Mouse (Mus musculus) neural tube, embryonic 11.5 days (tissue): ENCODE data around the gene Gpr141. TPM values are rescaled to one million over a fixed set of nuclear protein-coding genes. Genes with fewer than 3 reads are reported as not detected.
"Not testable (repeated sequence)": the region's sequence is repeated elsewhere in the genome, so short reads cannot be mapped to it uniquely, and the experiment has no call there.

Experiments
- ATAC-seq: fragments of 200-750 bp; cut with Nextera tagmentation; 2 replicates; pipeline ENCODE4 v1.8.0; 2017; ENCODE audit warnings: moderate number of reproducible peaks, mild to moderate bottlenecking, moderate TSS enrichment, moderate library complexity; ENCODE audit not compliant: insufficient read depth, low FRiP score, low TSS enrichment
- DNase-seq: peaks from one replicate; pipeline ENCODE4 v3.0.0-alpha.2; 2015; ENCODE audit warnings: low spot score
- H3K27ac ChIP-seq: fragments of 300-500 bp; sonication (generic); 2 replicates; pipeline ENCODE4 v1.5.1; 2014; ENCODE audit warnings: low read depth, mild to moderate bottlenecking, low read length
- H3K27me3 ChIP-seq: fragments of 300-500 bp; sonication (generic); 2 replicates; pipeline ENCODE4 v1.6.1; 2014; ENCODE audit warnings: mild to moderate bottlenecking, low read length, mixed read lengths; ENCODE audit not compliant: control insufficient read depth, insufficient read depth
- H3K36me3 ChIP-seq: fragments of 300-500 bp; sonication (generic); 2 replicates; pipeline ENCODE4 v1.6.1; 2014; ENCODE audit warnings: mild to moderate bottlenecking, low read length, moderate library complexity, mixed read lengths; ENCODE audit not compliant: control insufficient read depth, insufficient read depth
- H3K4me1 ChIP-seq: fragments of 300-500 bp; sonication (generic); 2 replicates; pipeline ENCODE4 v1.6.1; 2014; ENCODE audit warnings: low read length, mixed read lengths; ENCODE audit not compliant: control insufficient read depth, insufficient read depth
- H3K4me2 ChIP-seq: fragments of 300-500 bp; sonication (generic); 2 replicates; pipeline ENCODE4 v1.6.1; 2014; ENCODE audit warnings: low read depth, mild to moderate bottlenecking, moderate library complexity
- H3K4me3 ChIP-seq: fragments of 300-500 bp; sonication (generic); 2 replicates; pipeline ENCODE4 v1.5.1; 2014; ENCODE audit warnings: low read depth, low read length
- H3K9ac ChIP-seq: fragments of 300-500 bp; sonication (generic); 2 replicates; pipeline ENCODE4 v1.6.1; 2014; ENCODE audit warnings: mild to moderate bottlenecking, low read length
- H3K9me3 ChIP-seq: fragments of 300-500 bp; sonication (generic); 2 replicates; pipeline ENCODE4 v1.6.1; 2016; ENCODE audit warnings: low read length; ENCODE audit not compliant: control insufficient read depth
- WGBS: fragments of 180-500 bp; shearing (Covaris S2); extraction: QIAGEN DNeasy Blood & Tissue Kit; methylation state at CpG from one replicate; pipeline ENCODE4 v1.1.7; 2014; 5-methylcytosine and 5-hydroxymethylcytosine counted together
- polyA plus RNA-seq: library from polyadenylated mRNA; unstranded; fragments of >200 nt; fragmentation: Nextera tagmentation; extraction: Ambion mirVana; gene quantifications from 2 replicates; pipeline ENCODE4 v1.2.1, GENCODE M21; 2014

Gpr141 gene
- polyA plus RNA-seq, 1 experiment from 2014 or later: not detected

DNA sequence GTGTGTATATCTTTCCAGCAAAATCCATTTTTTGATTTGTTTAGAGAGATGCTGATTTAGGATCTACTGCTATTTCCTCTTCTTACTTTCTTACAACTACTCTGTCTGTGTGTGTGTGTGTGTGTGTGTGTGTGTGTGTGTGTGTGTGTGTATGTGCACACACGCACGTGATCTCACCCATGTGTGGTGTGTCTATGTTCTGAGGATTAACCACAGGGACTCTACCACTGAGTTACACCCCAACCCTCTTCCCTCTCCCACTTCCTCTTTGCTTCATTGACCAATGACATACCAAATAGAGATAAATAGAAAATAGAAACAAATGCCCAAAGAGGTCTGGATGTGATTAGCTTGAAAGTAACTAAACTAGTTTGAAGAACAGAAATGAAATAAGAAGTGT, 4.0 kb upstream of the Gpr141 start:
- Histone ChIP-seq H3K27ac (no peak overlapping the region), H3K4me1 (no peaks in the 10 kb centered on the region), H3K4me2 (no peak overlapping the region), H3K4me3 (no peak overlapping the region), H3K9me3 (no peaks in the 10 kb centered on the region), H3K27me3 (no peaks in the 10 kb centered on the region), H3K36me3 (no peaks in the 10 kb centered on the region), H3K9ac (no peak overlapping the region)
- DNase-seq: no peak
- WGBS: 96% methylated on average over 2 of the region's 2 CpGs
- ATAC-seq: no peak

DNA sequence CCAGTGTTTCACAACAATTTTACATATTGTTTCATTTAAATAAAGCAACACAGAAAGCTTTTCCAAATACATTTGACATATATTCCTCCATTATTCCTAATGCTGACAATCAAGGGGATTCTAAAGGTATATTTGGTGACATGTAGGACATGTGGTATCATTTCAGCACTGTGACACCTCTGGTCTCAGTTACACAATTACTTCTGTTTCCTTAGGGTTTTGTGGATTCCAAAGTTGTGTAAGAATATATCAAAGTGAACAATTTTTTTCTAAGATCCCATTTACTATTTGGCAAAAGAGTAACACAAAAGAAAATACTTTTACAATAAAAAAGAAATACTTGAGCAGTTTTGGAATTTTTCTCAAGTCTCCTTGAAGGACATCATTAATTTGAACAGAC, 2.4 kb downstream of the Gpr141 start:
- Histone ChIP-seq H3K9ac (no peak overlapping the region), H3K4me3 (no peak overlapping the region), H3K27ac (no peak overlapping the region), H3K27me3 (no peaks in the 10 kb centered on the region), H3K4me2 (no peak overlapping the region), H3K9me3 (no peaks in the 10 kb centered on the region), H3K4me1 (no peaks in the 10 kb centered on the region), H3K36me3 (no peaks in the 10 kb centered on the region)
- no peak for DNase-seq
- ATAC-seq: no peak

DNA sequence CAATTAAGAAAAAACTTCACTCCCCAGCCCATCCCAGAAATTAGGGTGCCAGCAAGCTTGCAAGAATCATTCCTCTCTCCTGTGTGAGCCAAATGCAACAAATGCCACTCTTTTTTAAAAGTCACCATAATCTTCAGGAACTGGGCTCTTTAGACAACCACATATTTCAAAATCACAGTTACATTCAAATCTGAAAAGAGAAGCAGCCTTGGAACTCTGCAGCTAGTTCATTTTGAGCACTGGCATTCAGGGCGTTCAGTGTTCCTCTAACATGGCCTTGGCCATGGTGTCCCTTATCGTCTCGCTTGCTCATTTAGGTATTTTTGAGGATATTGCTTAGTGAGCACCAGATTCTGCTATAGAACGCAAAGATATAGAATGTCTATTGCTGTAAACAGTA, 4.1 kb downstream of the Gpr141 start:
- no peak for ATAC-seq
- WGBS: 93% methylated on average over 4 of the region's 4 CpGs

DNA sequence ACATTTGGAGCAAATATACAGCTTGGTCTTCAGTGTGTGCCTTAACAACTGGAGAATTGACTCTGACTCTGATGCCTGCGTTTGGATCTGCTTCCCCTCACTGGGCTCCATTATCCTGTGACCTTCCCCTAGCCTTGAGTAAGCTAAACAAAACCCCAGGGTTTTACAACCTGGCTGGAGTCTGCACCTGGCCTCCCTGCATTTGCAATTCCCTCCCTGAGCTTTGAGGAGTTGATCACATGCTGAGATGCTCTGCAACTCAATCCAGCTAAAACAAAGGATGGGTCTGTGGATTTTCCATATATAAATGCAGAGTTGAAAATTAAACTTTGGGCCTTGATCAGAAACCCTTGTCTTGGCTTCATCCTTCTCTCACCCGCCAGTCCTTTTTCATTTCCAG, 4.8 kb downstream of the Gpr141 start:
- WGBS: 33% methylated on average over 2 of the region's 2 CpGs
- H3K27me3 ChIP-seq: no peaks in the 10 kb centered on the region
- H3K9ac ChIP-seq: no peak overlapping the region
- no peaks in the 10 kb centered on the region for H3K4me1 ChIP-seq
- DNase-seq (no peak), ATAC-seq (no peak)
- H3K36me3 ChIP-seq: no peaks in the 10 kb centered on the region
- no peaks in the 10 kb centered on the region for H3K9me3 ChIP-seq
- no peak overlapping the region for H3K4me2 ChIP-seq
- no peak overlapping the region for H3K4me3 ChIP-seq
- H3K27ac ChIP-seq: no peak overlapping the region

More for the DNA sequence above, 4.1 kb downstream of the Gpr141 start:
- Histone ChIP-seq H3K9me3 (no peaks in the 10 kb centered on the region), H3K4me2 (no peak overlapping the region), H3K27ac (no peak overlapping the region), H3K36me3 (no peaks in the 10 kb centered on the region), H3K27me3 (no peaks in the 10 kb centered on the region), H3K9ac (no peak overlapping the region), H3K4me3 (no peak overlapping the region), H3K4me1 (no peaks in the 10 kb centered on the region)
- DNase-seq: no peak

DNA sequence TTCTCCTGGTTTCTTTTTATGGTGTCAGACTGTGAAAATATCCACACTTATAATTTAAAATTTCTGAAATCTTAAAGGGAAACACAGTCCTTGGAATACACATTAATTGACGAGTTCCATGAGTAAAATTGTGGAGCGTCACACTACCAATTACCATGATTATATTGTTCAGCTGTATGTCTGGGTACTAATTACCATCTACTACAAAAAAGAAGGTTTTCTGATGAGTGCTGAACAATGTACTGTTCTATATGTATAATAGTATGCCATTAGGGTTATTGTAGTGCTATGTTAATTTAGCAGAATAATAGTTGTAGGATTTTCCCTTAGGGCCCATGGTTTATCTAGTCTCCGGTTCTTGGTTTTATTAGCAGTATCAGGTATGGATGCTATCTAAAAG, 29.1 kb downstream of the Gpr141 start:
- Histone ChIP-seq H3K27me3 (no peaks in the 10 kb centered on the region), H3K9ac (no peak overlapping the region), H3K4me3 (no peak overlapping the region), H3K4me2 (no peak overlapping the region), H3K4me1 (no peaks in the 10 kb centered on the region), H3K9me3 (no peaks in the 10 kb centered on the region), H3K36me3 (no peaks in the 10 kb centered on the region), H3K27ac (no peak overlapping the region)
- whole genome bisulfite sequencing: 89% methylated on average over 3 of the region's 3 CpGs
- no peak for DNase-seq
- ATAC-seq: no peak

DNA sequence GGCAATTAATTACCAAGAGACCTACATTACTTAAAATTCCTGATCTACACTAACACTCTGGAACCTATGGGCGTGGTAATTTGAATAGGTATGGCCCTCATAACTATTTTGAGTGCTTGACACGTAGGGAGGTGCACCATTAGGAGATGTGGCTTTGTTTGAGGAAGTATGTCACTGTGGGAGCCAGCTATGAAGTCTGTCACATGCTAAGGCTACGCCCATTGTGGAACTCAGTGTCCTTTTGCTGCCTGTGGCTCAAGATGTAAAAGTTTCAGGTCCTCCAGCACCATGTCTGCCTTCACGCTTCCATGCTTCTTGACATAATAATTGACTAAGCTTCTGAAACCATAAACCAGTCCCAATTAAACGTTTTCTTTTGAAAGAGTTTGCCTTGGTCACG, 29.6 kb downstream of the Gpr141 start:
- Histone ChIP-seq H3K27ac (no peak overlapping the region), H3K9ac (no peak overlapping the region), H3K4me1 (no peaks in the 10 kb centered on the region), H3K27me3 (no peaks in the 10 kb centered on the region), H3K9me3 (no peaks in the 10 kb centered on the region), H3K36me3 (no peaks in the 10 kb centered on the region), H3K4me3 (no peak overlapping the region), H3K4me2 (no peak overlapping the region)
- 77% methylated on average over 6 of the region's 6 CpGs for WGBS
- no peak for DNase-seq
- ATAC-seq: no peak

DNA sequence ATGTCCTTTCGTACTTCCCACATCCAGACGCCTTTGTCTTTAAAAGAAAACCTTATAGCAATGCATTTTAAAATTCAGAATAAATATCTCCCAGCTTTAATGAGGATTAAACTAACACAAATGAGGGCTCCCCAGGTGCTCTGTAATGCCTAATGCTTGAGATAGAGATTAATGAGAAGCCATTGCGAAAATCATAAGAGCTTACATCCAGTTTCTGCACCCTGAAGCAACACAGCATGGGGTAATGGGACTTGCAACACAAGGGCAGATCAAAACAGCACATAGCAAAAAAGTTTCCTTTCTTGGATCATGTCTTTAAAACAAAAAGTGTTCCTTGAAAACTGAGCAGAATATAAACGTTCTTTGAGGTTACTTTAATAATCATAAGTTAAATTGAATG, 30.3 kb downstream of the Gpr141 start:
- no peak overlapping the region for H3K4me3 ChIP-seq
- no peak overlapping the region for H3K27ac ChIP-seq

DNA sequence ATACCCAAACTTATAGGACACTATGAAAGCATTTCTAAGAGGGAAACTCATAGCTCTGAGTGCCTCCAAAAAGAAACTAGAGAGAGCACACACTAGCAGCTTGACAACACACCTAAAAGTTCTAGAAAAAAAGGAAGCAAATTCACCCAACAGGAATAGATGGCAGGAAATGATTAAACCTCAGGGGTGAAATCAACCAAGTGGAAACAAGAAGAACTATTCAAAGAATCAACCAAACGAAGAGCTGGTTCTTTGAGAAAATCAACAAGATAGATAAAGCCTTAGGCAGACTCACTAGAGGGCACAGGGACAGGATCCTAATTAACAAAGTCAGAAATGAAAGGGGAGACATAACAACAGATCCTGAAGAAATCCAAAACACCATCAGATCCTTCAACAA, 36.1 kb downstream of the Gpr141 start:
- not testable (repeated sequence) for H3K36me3 ChIP-seq, H3K9ac ChIP-seq, H3K27ac ChIP-seq, H3K4me1 ChIP-seq, H3K4me2 ChIP-seq, H3K4me3 ChIP-seq, H3K9me3 ChIP-seq, DNase-seq, H3K27me3 ChIP-seq, ATAC-seq
- WGBS: 75% methylated on average over 1 of the region's 1 CpGs

More for the DNA sequence above, 30.3 kb downstream of the Gpr141 start:
- Histone ChIP-seq H3K9me3 (no peaks in the 10 kb centered on the region), H3K27me3 (no peaks in the 10 kb centered on the region), H3K36me3 (no peaks in the 10 kb centered on the region), H3K4me1 (no peaks in the 10 kb centered on the region), H3K4me2 (no peak overlapping the region), H3K9ac (no peak overlapping the region)
- no peak for DNase-seq
- no peak for ATAC-seq
- 80% methylated on average over 4 of the region's 4 CpGs for WGBS

DNA sequence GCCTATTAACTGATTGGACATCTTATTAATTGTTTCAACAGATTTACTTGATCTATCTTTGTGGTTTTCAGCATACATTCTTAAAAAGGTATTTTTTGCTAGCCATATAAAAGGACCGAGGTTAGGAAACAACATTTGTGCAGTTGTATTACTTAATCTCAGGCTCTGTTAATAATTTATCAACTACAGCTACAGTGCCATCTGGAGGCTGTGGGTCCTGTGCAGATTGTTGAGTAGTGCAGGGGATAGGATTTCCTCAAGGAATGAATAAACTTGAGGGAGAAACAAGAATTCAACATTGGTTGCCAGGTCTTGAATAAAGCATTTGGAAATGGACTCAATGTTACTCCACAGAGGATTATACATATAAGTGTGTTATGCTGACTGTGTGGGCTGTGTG, 53.9 kb downstream of the Gpr141 start:
- H3K4me1 ChIP-seq: no peaks in the 10 kb centered on the region
- H3K36me3 ChIP-seq: no peaks in the 10 kb centered on the region
- H3K27me3 ChIP-seq: no peaks in the 10 kb centered on the region
- H3K9me3 ChIP-seq: no peaks in the 10 kb centered on the region
- no peak overlapping the region for H3K4me2 ChIP-seq
- H3K27ac ChIP-seq: no peak overlapping the region
- no peak overlapping the region for H3K4me3 ChIP-seq
- ATAC-seq: no peak
- DNase-seq: no peak
- no peak overlapping the region for H3K9ac ChIP-seq
- 82% methylated on average over 1 of the region's 1 CpGs for WGBS
